Mouse (Mus musculus): ENCODE measurements around the gene Ccnk.

Ccnk gene

GRCm38 (mm10) chr12:108179321-108180266, at the start of gene Ccnk:
Gene Ccnk (plus strand): TSS chr12:108179579.
- DNase-seq (ENCODE audit: low spot score in 2 of 2) = peak; percentile 93 to 98

- no peak for DNase-seq (ENCODE audit: low spot score in 2 of 2)
These were observed 46.8 kb upstream of the Ccnk start for GRCm38 (mm10) chr12:108132450-108133070.

- DNase-seq (ENCODE audit: low spot score in 2 of 2) = no peak
These were observed 46.2 kb upstream of the Ccnk start for GRCm38 (mm10) chr12:108133181-108133580.

GRCm38 (mm10) chr12:108135610-108136208, 43.7 kb upstream of the Ccnk start:
- DNase-seq (ENCODE audit: low spot score in 2 of 2) = no peak

GRCm38 (mm10) chr12:108143624-108144498, 35.5 kb upstream of the Ccnk start:
- no peak for DNase-seq (ENCODE audit: low spot score in 2 of 2)

GRCm38 (mm10) chr12:108145198-108145597, 34.2 kb upstream of the Ccnk start:
- DNase-seq (ENCODE audit: low spot score in 2 of 2) = no peak

- DNase-seq (ENCODE audit: low spot score in 2 of 2) = no peak
These were observed 29.6 kb upstream of the Ccnk start for GRCm38 (mm10) chr12:108149764-108150163.

- DNase-seq (ENCODE audit: low spot score in 2 of 2) = no peak
These were observed 26.6 kb upstream of the Ccnk start for GRCm38 (mm10) chr12:108152743-108153142.

GRCm38 (mm10) chr12:108159863-108160262, 19.5 kb upstream of the Ccnk start:
- DNase-seq (ENCODE audit: low spot score in 2 of 2) = no peak

GRCm38 (mm10) chr12:108162036-108162435, 17.3 kb upstream of the Ccnk start:
- peak in 1 of 2 experiments; percentile 30 for DNase-seq (ENCODE audit: low spot score in 2 of 2)

GRCm38 (mm10) chr12:108163706-108164105, 15.7 kb upstream of the Ccnk start:
- no peak for DNase-seq (ENCODE audit: low spot score in 2 of 2)

- no peak for DNase-seq (ENCODE audit: low spot score in 2 of 2)
These were observed 10.5 kb upstream of the Ccnk start for GRCm38 (mm10) chr12:108168909-108169308.

GRCm38 (mm10) chr12:108170467-108170866, 8.9 kb upstream of the Ccnk start:
- DNase-seq (ENCODE audit: low spot score in 2 of 2) = no peak

GRCm38 (mm10) chr12:108171336-108171735, 8.0 kb upstream of the Ccnk start:
- DNase-seq (ENCODE audit: low spot score in 2 of 2) = no peak

- DNase-seq (ENCODE audit: low spot score in 2 of 2) = no peak
These were observed 6.7 kb upstream of the Ccnk start for GRCm38 (mm10) chr12:108172639-108173038.

GRCm38 (mm10) chr12:108174606-108175505, 4.5 kb upstream of the Ccnk start:
- no peak for DNase-seq (ENCODE audit: low spot score in 2 of 2)

GRCm38 (mm10) chr12:108176366-108176765, 3.0 kb upstream of the Ccnk start:
- DNase-seq (ENCODE audit: low spot score in 2 of 2) = no peak

GRCm38 (mm10) chr12:108178331-108179245, 791 bp upstream of the Ccnk start:
- DNase-seq (ENCODE audit: low spot score in 2 of 2) = peak; percentile 69 to 79

- DNase-seq (ENCODE audit: low spot score in 2 of 2) = no peak
These were observed 296 bp upstream of the Ccnk start, which contains the start of gene Setd3 for GRCm38 (mm10) chr12:108179246-108179320. Gene Setd3 (minus strand): TSS chr12:108179314.

GRCm38 (mm10) chr12:108181716-108182115, 2.3 kb downstream of the Ccnk start:
- DNase-seq (ENCODE audit: low spot score in 2 of 2) = no peak

Measured in spleen, postnatal 10 days (tissue).